Mouse (Mus musculus): ENCODE results near the gene Acer2. TPM values are rescaled to one million over a fixed set of nuclear protein-coding genes. Genes with fewer than 3 reads are reported as not detected.

Gene Acer2
- 12.0 TPM for polyA plus RNA-seq (2017; shearing (Covaris generic))

DNA sequence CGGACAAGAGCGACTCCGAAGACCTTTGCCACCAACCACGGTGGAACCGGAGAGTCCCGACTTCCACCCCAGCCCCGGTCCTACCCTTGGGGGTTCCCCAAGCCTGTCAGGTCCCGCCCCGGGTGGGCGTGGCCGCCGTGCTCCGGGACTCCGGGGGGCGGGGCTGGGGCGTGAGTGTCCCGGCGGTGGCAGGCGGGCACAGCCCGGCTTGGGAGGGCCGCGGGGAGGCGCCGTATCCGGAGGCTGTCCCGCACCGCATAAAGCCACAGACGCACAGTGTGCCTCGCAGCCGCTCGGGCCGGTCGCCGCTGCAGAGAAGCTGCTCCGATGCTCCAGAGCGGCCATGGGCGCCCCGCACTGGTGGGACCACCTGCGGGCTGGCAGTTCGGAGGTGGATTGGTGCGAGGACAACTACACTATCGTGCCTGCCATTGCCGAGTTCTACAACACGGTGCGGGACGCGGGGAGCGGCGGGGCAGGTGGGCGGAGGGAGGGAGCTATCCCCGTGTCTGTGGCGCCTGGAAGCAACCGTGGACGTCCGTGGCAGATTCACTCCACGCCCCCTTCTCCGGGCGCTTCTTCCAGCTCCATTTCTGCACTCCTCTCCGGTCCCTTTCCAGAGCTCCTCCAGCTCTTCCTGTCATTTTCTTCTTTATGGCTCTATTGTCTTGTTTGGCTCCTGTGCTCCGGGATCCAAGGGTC is at the start of gene Acer2:
Acer2 (plus strand) TSS at position 251 of the 702 bp plus-strand sequence.

DNA sequence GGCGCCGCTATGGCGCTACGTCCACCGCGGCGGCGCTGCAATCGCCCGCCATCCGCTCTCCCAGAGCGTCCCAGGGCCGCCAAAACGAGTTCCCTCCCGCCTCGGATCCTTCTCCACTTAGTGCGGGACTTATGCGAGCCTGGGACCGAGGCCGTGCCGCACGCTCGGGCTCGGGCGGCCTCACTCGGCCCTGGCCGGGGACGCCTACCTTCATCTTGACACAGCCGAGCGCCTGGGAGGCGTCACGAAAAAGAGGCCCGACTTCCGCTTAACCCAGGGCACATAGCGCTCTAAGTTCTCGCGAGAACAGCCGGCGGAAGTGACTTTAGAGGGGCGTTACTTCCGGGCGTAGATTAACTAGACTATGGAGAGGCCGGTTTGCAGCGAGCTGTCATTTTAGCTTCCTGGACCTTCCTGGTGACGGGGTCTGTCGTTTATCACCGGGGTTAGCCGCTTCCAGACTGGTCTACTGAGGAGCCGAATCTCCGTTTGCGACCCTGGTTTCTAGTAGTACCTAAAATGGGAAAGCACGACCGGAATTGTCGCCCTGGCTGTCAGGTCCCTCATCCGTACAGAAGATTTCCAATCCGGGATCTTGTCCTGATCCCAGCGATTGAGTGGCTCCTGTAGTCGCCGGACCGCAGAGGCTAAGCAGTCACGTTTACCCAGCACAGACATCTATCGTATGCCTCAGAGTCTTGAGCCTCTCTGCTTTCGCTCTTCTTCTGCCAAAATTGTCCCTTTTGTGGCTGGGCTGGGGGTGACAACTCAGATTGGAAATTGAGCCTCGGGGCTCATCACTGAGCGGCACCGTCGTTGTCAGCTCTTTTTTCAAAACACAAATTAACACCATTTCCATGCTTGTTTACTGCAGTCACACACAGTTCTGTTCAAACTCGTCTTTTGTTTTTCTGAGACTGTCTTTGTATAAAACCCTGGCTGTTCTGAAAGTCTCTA is 16.8 kb upstream of the Acer2 start, which contains the start of gene Rps6:
Rps6 (minus strand) TSS at position 300 of the 957 bp plus-strand sequence.

Other genes with a start within 250 kb of the Acer2 start
- 18.7 TPM for gene Plin2, start 204.3 kb upstream of the Acer2 start, polyA plus RNA-seq (2017; shearing (Covaris generic))
- gene Dennd4c, start 125.8 kb upstream of the Acer2 start, polyA plus RNA-seq (2017; shearing (Covaris generic)) = 10.1 TPM
- 616 TPM for gene Rps6, start 17.0 kb upstream of the Acer2 start, polyA plus RNA-seq (2017; shearing (Covaris generic))